Mouse (Mus musculus): Measurements from ENCODE around the gene Parp11. TPM values are rescaled to one million over a fixed set of nuclear protein-coding genes. Genes with fewer than 3 reads are reported as not detected.

The Parp11 gene
- total RNA-seq, 1 experiment from 2014 or later, result 28.1 TPM

Other genes starting within 250 kb of the Parp11 start
- gene Cracr2a, start 114.5 kb downstream of the Parp11 start, total RNA-seq (2021), result 2.9 and 3.6 TPM in 2 replicates

All from adrenal gland, postnatal 25 days (tissue).